ENCODE assay signal across 29 mouse cellular contexts in genomic region chr19:42120451-42120850, GRCm38 (mm10). TPM values are rescaled to one million over a fixed set of nuclear protein-coding genes. Genes with fewer than 3 reads are reported as not detected.
DNase-seq lines count a peak whose midpoint lies in the region; ATAC-seq and TF ChIP-seq lines count a peak whose summit lies in the region.
"Had no signal": no experiment of that assay in that cellular context is flagged by ENCODE, and none has a peak within 500 bp of the region (broad histone marks: within the 10 kb centered on the region; RNA-seq: fewer than 3 reads in every experiment).

No protein-coding gene starts in this region.

- no peak overlapping the region for H3K4me2 ChIP-seq in lung, postnatal 0 days (replicated peaks; ENCODE audit: low read depth, low read length)
- no peak overlapping the region for H3K4me2 ChIP-seq in stomach, postnatal 0 days (replicated peaks; ENCODE audit: low read depth)
- H3K4me2 ChIP-seq: embryonic facial prominence, embryonic 13.5 days; heart, embryonic 12.5 days; hindbrain, embryonic 14.5 days; limb, embryonic 15.5 days; midbrain, embryonic 15.5 days; neural tube, embryonic 13.5 days had no signal

- no peak for TF ChIP-seq CTCF in lung, adult 2 months (IDR thresholded peaks at IDR 0.05; ENCODE audit: insufficient read depth, low read length)
- no peak for TF ChIP-seq CTCF in lung, postnatal 0 days (IDR thresholded peaks at IDR 0.05)
- TF ChIP-seq CTCF in stomach, postnatal 0 days (IDR thresholded peaks at IDR 0.05; ENCODE audit: low read depth): no peak

- TF ChIP-seq POLR2A in lung, adult 2 months (IDR thresholded peaks at IDR 0.05; ENCODE audit: borderline replicate concordance, extremely low read depth, low read depth, low read length): no peak

- TF ChIP-seq EP300 in lung, postnatal 0 days (IDR thresholded peaks at IDR 0.05): no peak
- TF ChIP-seq EP300 in stomach, postnatal 0 days (optimal IDR thresholded peaks at IDR 0.05): no peak

- 66% methylated on average over 8 of the region's 8 CpGs for WGBS in lung, adult 2 months
- WGBS in lung, postnatal 0 days: 70% methylated on average over 8 of the region's 8 CpGs
- 74% methylated on average over 8 of the region's 8 CpGs for WGBS in stomach, postnatal 0 days

- peak; percentile 64 for ATAC-seq in lung, postnatal 0 days
- peak; percentile 33; the same call in 1 of the 2 replicates for ATAC-seq in stomach, postnatal 0 days (ENCODE audit: low FRiP score, low TSS enrichment)
- ATAC-seq: activated CD4-positive, CD25-positive, alpha-beta regulatory T cell, adult 4 months; forebrain, embryonic 16.5 days; intestine, postnatal 0 days; midbrain, embryonic 15.5 days had no signal

- no peaks in the 10 kb centered on the region for H3K27me3 ChIP-seq in lung, postnatal 0 days (replicated peaks; ENCODE audit: insufficient read depth, low read length)
- H3K27me3 ChIP-seq in stomach, postnatal 0 days (ENCODE audit: control insufficient read depth, insufficient read depth, low read length): no peaks in the 10 kb centered on the region
- H3K27me3 ChIP-seq: CH12.LX; embryonic facial prominence, embryonic 13.5 days; heart, embryonic 12.5 days; limb, embryonic 15.5 days; midbrain, embryonic 15.5 days; neural tube, embryonic 13.5 days had no signal

- H3K4me3 ChIP-seq in lung, adult 2 months (replicated peaks; ENCODE audit: extremely low read depth, low read depth, low read length): no peak overlapping the region
- H3K4me3 ChIP-seq in lung, postnatal 0 days (ENCODE audit: low read depth, low read length): no peak overlapping the region
- no peak overlapping the region for H3K4me3 ChIP-seq in stomach, postnatal 0 days (ENCODE audit: low read depth, low read length)
- H3K4me3 ChIP-seq: embryonic facial prominence, embryonic 13.5 days; heart, adult 2 months; heart, embryonic 12.5 days; limb, embryonic 10.5 days; limb, embryonic 15.5 days; midbrain, embryonic 15.5 days; neural tube, embryonic 13.5 days had no signal

- peak; percentile 52 to 72 for DNase-seq in adrenal gland, adult (ENCODE audit: inconsistent age in 2 of 2, low spot score in 1 of 2)
- DNase-seq in adrenal gland, adult 8-10 months: no peak
- DNase-seq in lung, adult 2 months: peak; percentile 44
- DNase-seq in lung, postnatal 10 days: no peak
- DNase-seq in lung, postnatal 0 days (ENCODE audit: low spot score): peak; percentile 64
- peak; percentile 31 for DNase-seq in stomach, postnatal 0 days (ENCODE audit: low spot score)
- DNase-seq in natural killer cell, adult 2 months (ENCODE audit: low spot score in 2 of 2): no peak
- DNase-seq in right cerebral cortex, postnatal 14 days: no peak
- DNase-seq: cerebellum, adult 11-12 months; cerebellum, adult 9-11 months; embryo, embryonic 11 days; heart, adult 2 months; kidney, adult 9 months; kidney, postnatal 10 days; layer of hippocampus, postnatal 36 days; thymus, postnatal 14 days had no signal

- H3K27ac ChIP-seq in lung, postnatal 0 days (ENCODE audit: low read length): no peak overlapping the region
- H3K27ac ChIP-seq in stomach, postnatal 0 days (replicated peaks): no peak overlapping the region
- H3K27ac ChIP-seq: embryonic facial prominence, embryonic 13.5 days; heart, adult 2 months; hindbrain, embryonic 14.5 days; limb, embryonic 10.5 days; limb, embryonic 15.5 days; liver, embryonic 14.5 days; macrophage; midbrain, embryonic 15.5 days; neural tube, embryonic 13.5 days had no signal

- no peak overlapping the region for H3K9ac ChIP-seq in lung, postnatal 0 days (replicated peaks; ENCODE audit: low read depth)
- no peak overlapping the region for H3K9ac ChIP-seq in stomach, postnatal 0 days (ENCODE audit: low read length)
- H3K9ac ChIP-seq: embryonic facial prominence, embryonic 13.5 days; heart, embryonic 12.5 days; hindbrain, embryonic 14.5 days; limb, embryonic 15.5 days; liver, embryonic 14.5 days; midbrain, embryonic 15.5 days; neural tube, embryonic 13.5 days had no signal

- H3K4me1 ChIP-seq in lung, adult 2 months (ENCODE audit: control insufficient read depth, insufficient read depth, low read length): no peaks in the 10 kb centered on the region
- 0 out of 2 replicates have a peak, but pooled peaks cover 2% of the 10 kb centered on the region for H3K4me1 ChIP-seq in lung, postnatal 0 days (ENCODE audit: insufficient read depth, low read depth, low read length)
- H3K4me1 ChIP-seq in stomach, postnatal 0 days (replicated peaks; ENCODE audit: control insufficient read depth, insufficient read depth): no peaks in the 10 kb centered on the region
- H3K4me1 ChIP-seq: embryonic facial prominence, embryonic 13.5 days; limb, embryonic 10.5 days; limb, embryonic 15.5 days; midbrain, embryonic 15.5 days; neural tube, embryonic 13.5 days had no signal

- H3K9me3 ChIP-seq in lung, postnatal 0 days (ENCODE audit: low read length): no peaks in the 10 kb centered on the region
- H3K9me3 ChIP-seq in stomach, postnatal 0 days (ENCODE audit: control insufficient read depth, low read length): no peaks in the 10 kb centered on the region
- H3K9me3 ChIP-seq: embryonic facial prominence, embryonic 13.5 days; heart, embryonic 12.5 days; limb, embryonic 10.5 days; limb, embryonic 15.5 days; midbrain, embryonic 15.5 days; neural tube, embryonic 13.5 days had no signal

- peaks cover 8% of the 10 kb centered on the region for H3K36me3 ChIP-seq in lung, postnatal 0 days (ENCODE audit: insufficient read depth, low read length)
- peaks cover 24% of the 10 kb centered on the region for H3K36me3 ChIP-seq in stomach, postnatal 0 days (ENCODE audit: control insufficient read depth, insufficient read depth, low read length)

RNA-seq across cellular contexts. Expression of gene Avpi1, which starts 8.4 kb away (rescaled TPM):
- 100 to 1,000 TPM in 1 of 4 experiments, 10 to 100 TPM in 3; 53.5 to 107 (median 73.9) TPM for total RNA-seq in adrenal gland, adult 8-10 months (2022)
- polyA plus RNA-seq in lung, adult 2 months (2012; rRNA removed): 46.8 and 69.6 TPM in 2 replicates
- 114 and 135 TPM in 2 replicates for polyA plus RNA-seq in lung, postnatal 0 days (2015; fragmentation: Nextera tagmentation; extraction: Ambion mirVana)
- polyA plus RNA-seq in stomach, postnatal 0 days (2015; fragmentation: Nextera tagmentation; extraction: Ambion mirVana): 108 and 117 TPM in 2 replicates

RNA-seq across cellular contexts. Expression of gene Marveld1, which starts 26.7 kb away (rescaled TPM):
- 10 to 100 TPM; 35.2 to 56.5 (median 47.4) TPM for total RNA-seq in adrenal gland, adult 8-10 months (2022)
- polyA plus RNA-seq in lung, adult 2 months (2012; rRNA removed): 215 and 250 TPM in 2 replicates
- polyA plus RNA-seq in lung, postnatal 0 days (2015; fragmentation: Nextera tagmentation; extraction: Ambion mirVana): 23.0 and 23.1 TPM in 2 replicates
- 15.3 and 23.6 TPM in 2 replicates for polyA plus RNA-seq in stomach, postnatal 0 days (2015; fragmentation: Nextera tagmentation; extraction: Ambion mirVana)
- total RNA-seq: CH12.LX had no signal

RNA-seq across cellular contexts. Expression of gene Pi4k2a, which starts 30.2 kb away (rescaled TPM):
- 10 to 100 TPM; 78.8 to 81.8 (median 80.4) TPM for total RNA-seq in adrenal gland, adult 8-10 months (2022)
- 29.1 and 34.8 TPM in 2 replicates for polyA plus RNA-seq in lung, adult 2 months (2012; rRNA removed)
- 24.2 and 24.6 TPM in 2 replicates for polyA plus RNA-seq in lung, postnatal 0 days (2015; fragmentation: Nextera tagmentation; extraction: Ambion mirVana)
- 20.8 and 21.6 TPM in 2 replicates for polyA plus RNA-seq in stomach, postnatal 0 days (2015; fragmentation: Nextera tagmentation; extraction: Ambion mirVana)

RNA-seq across cellular contexts. Expression of gene Morn4, which starts 34.3 kb away (rescaled TPM):
- 10 to 100 TPM in 3 of 4 experiments, 1 to 10 TPM in 1; 9.1 to 25.1 (median 19.8) TPM for total RNA-seq in adrenal gland, adult 8-10 months (2022)
- 7.1 and 9.0 TPM in 2 replicates for polyA plus RNA-seq in lung, adult 2 months (2012; rRNA removed)
- 5.5 and 5.8 TPM in 2 replicates for polyA plus RNA-seq in lung, postnatal 0 days (2015; fragmentation: Nextera tagmentation; extraction: Ambion mirVana)
- polyA plus RNA-seq in stomach, postnatal 0 days (2015; fragmentation: Nextera tagmentation; extraction: Ambion mirVana): 7.3 and 8.2 TPM in 2 replicates
- polyA plus RNA-seq: activated CD4-positive, CD25-positive, alpha-beta regulatory T cell, adult 4 months had no signal

RNA-seq across cellular contexts. Expression of gene Zfyve27, which starts 43.3 kb away (rescaled TPM):
- total RNA-seq in adrenal gland, adult 8-10 months (2022): 10 to 100 TPM; 53.2 to 70.1 (median 61.8) TPM
- 39.3 and 53.9 TPM in 2 replicates for polyA plus RNA-seq in lung, adult 2 months (2012; rRNA removed)
- polyA plus RNA-seq in lung, postnatal 0 days (2015; fragmentation: Nextera tagmentation; extraction: Ambion mirVana): 25.3 and 27.7 TPM in 2 replicates
- polyA plus RNA-seq in stomach, postnatal 0 days (2015; fragmentation: Nextera tagmentation; extraction: Ambion mirVana): 14.1 and 15.3 TPM in 2 replicates

Comparison
In these comparisons a context has a peak if more than half of its experiments do, and no peak if none do; other contexts are left out.
1. DNase-seq: peak in adrenal gland, adult (2 of 2), lung, adult 2 months (single experiment), lung, postnatal 0 days (single experiment) and stomach, postnatal 0 days (single experiment); none in adrenal gland, adult 8-10 months (single experiment), lung, postnatal 10 days (single experiment), natural killer cell, adult 2 months (0 of 2) and right cerebral cortex, postnatal 14 days (single experiment).